Mouse (Mus musculus) small intestine, adult 2 months (tissue): ENCODE data around the gene Lrrc8b. TPM values are rescaled to one million over a fixed set of nuclear protein-coding genes. Genes with fewer than 3 reads are reported as not detected.

ENCODE experiments used
- H3K27ac ChIP-seq: fragments of 200-500 bp; 2 replicates; pipeline ENCODE4 v1.5.1; 2012; ENCODE audit warnings: low read depth, low read length, control low read depth, inconsistent platforms; ENCODE audit not compliant: insufficient read depth
- H3K27me3 ChIP-seq: fragments of 200-500 bp; 2 replicates; pipeline ENCODE4 v1.6.1; 2012; ENCODE audit warnings: mild to moderate bottlenecking, moderate library complexity, low read length, inconsistent platforms; ENCODE audit not compliant: control insufficient read depth, insufficient read depth
- H3K36me3 ChIP-seq: fragments of 200-500 bp; 2 replicates; pipeline ENCODE4 v1.6.1; 2012; ENCODE audit warnings: mild to moderate bottlenecking, low read length, control low read depth, inconsistent platforms; ENCODE audit not compliant: control insufficient read depth, insufficient read depth
- H3K4me1 ChIP-seq: fragments of 200-500 bp; 2 replicates; pipeline ENCODE4 v1.6.1; 2012; ENCODE audit warnings: low read length, inconsistent platforms, mixed read lengths; ENCODE audit not compliant: control insufficient read depth, insufficient read depth, insufficient read length
- H3K4me3 ChIP-seq: fragments of 200-500 bp; 2 replicates; pipeline ENCODE4 v1.5.1; 2012; ENCODE audit warnings: low read depth, mild to moderate bottlenecking, control low read depth, inconsistent platforms, low read length, moderate library complexity
- CTCF ChIP-seq: fragments of 200-500 bp; IDR thresholded peaks from 2 replicates; pipeline ENCODE4 v1.5.1; 2012; ENCODE audit warnings: low read depth, mild to moderate bottlenecking, control low read depth, inconsistent platforms, low read length, moderate library complexity, mixed read lengths; ENCODE audit not compliant: insufficient replicate concordance, insufficient read length; ENCODE audit errors: extremely low read depth
- POLR2A ChIP-seq: fragments of 200-500 bp; IDR thresholded peaks from 2 replicates; pipeline ENCODE4 v1.6.1; 2012; ENCODE audit warnings: low read depth, mild to moderate bottlenecking, control low read depth, inconsistent platforms, low read length, moderate library complexity
- WGBS: fragments of 180-500 bp; shearing (Covaris S2); methylation state at CpG from one replicate; pipeline ENCODE4 v1.1.7; 2018; 5-methylcytosine and 5-hydroxymethylcytosine counted together
- polyA plus RNA-seq: library from polyadenylated mRNA; depleted of rRNA; stranded (reverse); fragments of >200 nt; gene quantifications from 2 replicates; pipeline ENCODE4 v1.2.3, GENCODE M21; 2012

Gene Lrrc8b
- polyA plus RNA-seq, 1 experiment = 19.6 TPM

DNA sequence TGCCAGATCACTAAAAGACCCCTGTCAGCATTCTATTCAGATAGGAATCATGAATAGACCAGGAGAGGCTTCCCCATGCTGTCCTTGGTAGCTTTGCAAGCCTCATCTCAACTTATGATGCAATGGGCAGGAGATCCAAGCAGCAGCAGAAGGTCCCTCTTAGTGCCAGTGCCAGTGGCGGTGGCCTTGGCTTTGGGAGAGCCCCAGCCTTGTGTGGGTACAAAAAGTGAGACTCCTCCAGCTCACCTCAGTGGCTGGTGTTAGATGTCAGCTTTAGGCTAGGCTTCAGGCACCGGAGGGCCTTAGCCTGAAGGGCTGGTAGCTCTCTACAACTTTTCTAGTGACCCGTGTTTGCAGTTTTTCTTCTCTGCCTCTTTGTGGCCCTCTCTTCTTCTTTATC lies 85.6 kb downstream of the Lrrc8b start:
- Histone ChIP-seq H3K4me3 (no peak overlapping the region), H3K4me1 (peaks cover 4% of the 10 kb centered on the region; the same call in 1 of the 2 replicates), H3K27ac (no peak overlapping the region), H3K27me3 (no peaks in the 10 kb centered on the region), H3K36me3 (no peaks in the 10 kb centered on the region)
- TF ChIP-seq CTCF (no peak), POLR2A (no peak)
- 93% methylated on average over 3 of the region's 3 CpGs for WGBS

DNA sequence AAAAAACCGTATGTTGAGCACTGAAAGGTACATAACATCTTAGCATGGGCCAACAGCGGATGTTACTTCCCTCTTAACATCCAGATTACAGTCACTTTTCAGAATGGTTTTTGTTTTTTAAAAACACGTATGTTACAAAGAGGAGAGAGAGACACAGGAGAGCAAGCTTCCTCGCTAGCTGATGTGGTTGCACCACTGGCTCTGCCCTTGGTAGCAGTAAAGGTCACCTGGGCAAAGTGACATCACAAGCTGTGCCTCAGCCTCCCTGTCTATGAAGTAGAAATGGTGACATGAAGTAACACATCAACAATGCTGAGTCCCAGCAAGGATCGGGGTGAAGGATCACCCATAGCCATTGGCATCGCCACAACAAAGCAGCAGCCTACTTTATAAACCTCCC lies 93.2 kb downstream of the Lrrc8b start:
- TF ChIP-seq CTCF = no peak
- TF ChIP-seq POLR2A = no peak
- no peak overlapping the region for H3K4me3 ChIP-seq
- WGBS = 96% methylated on average over 6 of the region's 6 CpGs

DNA sequence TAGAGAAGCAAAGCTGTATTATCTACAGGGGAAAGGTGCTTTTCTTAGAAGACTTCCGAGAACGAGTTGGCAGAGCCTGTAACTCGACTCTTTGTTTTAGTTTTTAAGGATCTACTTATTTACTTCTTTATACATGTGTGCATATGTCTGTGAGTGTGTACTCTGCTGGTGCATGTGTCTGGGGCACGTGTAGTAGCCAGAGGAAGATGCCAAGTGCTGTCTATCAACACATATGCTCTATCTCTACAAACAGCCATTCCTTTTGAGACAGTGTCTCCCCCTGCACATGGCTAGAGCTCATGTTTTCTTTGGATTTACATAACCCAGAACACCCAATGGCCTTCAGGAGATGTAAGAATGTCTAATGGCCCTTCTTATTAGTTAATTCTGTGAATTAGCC lies 96.7 kb downstream of the Lrrc8b start:
- TF ChIP-seq CTCF = no peak
- no peak for TF ChIP-seq POLR2A
- WGBS = 72% methylated on average over 4 of the region's 4 CpGs
- Histone ChIP-seq H3K4me3 (no peak overlapping the region), H3K27me3 (no peaks in the 10 kb centered on the region), H3K27ac (no peak overlapping the region), H3K4me1 (peaks cover 3% of the 10 kb centered on the region; the same call in 1 of the 2 replicates), H3K36me3 (no peaks in the 10 kb centered on the region)

More for the DNA sequence above, 93.2 kb downstream of the Lrrc8b start:
- no peaks in the 10 kb centered on the region for H3K27me3 ChIP-seq
- no peaks in the 10 kb centered on the region for H3K36me3 ChIP-seq
- no peaks in the 10 kb centered on the region for H3K4me1 ChIP-seq
- H3K27ac ChIP-seq = no peak overlapping the region

DNA sequence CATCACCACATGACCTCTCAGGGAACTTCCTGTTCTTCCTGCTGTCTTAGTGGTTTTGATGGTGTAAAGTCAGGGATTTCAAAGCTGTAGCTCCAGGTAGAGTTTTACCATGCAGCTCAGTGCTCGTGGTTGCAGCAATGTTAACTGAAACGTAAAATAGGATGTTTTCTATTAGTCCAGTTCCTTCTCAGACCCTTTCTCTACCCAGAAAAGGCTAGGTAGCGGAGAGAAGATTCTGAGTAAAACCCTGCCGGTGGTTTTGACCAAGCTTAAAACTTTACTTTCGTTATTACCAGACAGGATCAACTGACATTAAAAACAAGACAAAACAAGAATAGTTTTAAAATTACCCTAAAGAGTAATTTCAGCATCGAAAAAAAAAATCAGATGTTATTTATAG lies 100.0 kb downstream of the Lrrc8b start:
- 65% methylated on average over 6 of the region's 6 CpGs for WGBS
- peak overlapping the region; percentile 73 for H3K27ac ChIP-seq
- H3K4me1 ChIP-seq = peaks cover 6% of the 10 kb centered on the region
- TF ChIP-seq POLR2A (no peak), CTCF (no peak)
- 0 out of 2 replicates have a peak, but pooled peaks cover 3% of the 10 kb centered on the region for H3K27me3 ChIP-seq
- no peak overlapping the region for H3K4me3 ChIP-seq
- H3K36me3 ChIP-seq = no peaks in the 10 kb centered on the region

DNA sequence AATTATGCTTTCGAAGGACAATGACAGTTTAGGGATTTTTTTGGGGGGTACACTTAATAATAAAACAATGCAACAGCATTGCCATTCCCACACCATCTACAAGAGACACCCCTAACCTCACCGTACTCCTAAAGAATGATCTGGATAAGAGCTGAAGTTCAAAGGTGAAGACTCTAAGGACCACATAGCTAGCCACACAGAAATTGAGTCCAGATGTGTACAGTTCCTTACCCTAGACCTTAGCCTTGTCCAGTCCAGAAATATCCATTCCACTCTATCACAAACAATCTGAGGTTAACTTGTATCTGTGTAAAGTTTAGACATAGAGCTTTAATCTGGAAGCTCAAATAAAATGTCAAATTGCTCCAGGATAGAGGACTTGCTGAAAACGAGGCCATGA lies 100.7 kb downstream of the Lrrc8b start:
- H3K27ac ChIP-seq = no peak overlapping the region
- no peaks in the 10 kb centered on the region for H3K36me3 ChIP-seq
- 0 out of 2 replicates have a peak, but pooled peaks cover 3% of the 10 kb centered on the region for H3K27me3 ChIP-seq
- H3K4me3 ChIP-seq = no peak overlapping the region
- H3K4me1 ChIP-seq = peaks cover 6% of the 10 kb centered on the region
- 59% methylated on average over 3 of the region's 3 CpGs for WGBS
- TF ChIP-seq CTCF (no peak), POLR2A (no peak)

DNA sequence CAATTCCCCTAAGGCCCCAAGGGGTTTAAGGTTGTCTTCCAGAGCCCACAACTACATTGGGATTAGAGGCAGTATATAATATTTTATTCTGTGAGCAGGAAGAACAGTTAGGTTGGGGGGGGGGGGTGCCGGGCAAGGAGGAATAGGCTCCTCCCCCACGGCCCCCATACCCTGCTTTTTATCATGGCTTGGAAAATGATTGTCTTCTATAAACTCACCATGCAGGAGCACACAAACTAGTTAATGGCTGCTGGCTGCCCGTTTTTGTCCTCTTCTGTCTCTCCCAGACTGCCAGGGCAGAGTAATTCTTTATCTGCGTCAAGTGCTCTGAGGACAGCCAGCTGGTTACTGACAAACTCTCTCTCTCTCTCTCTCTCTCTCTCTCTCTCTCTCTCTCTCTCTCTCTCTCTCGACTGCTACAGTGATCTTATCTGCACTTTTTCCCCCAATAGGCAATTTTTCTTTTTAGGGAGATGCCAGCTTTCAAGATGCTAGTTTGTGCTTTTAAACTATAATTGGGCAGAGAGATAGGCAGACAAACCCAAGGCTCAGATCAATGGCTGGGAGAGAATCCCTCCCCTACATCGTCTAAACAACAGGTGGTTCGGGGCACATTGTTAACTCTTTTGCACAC lies 102.5 kb downstream of the Lrrc8b start:
- H3K36me3 ChIP-seq = no peaks in the 10 kb centered on the region
- WGBS = 10% methylated on average over 7 of the region's 7 CpGs
- peak overlapping the region; percentile 31; the same call in 1 of the 2 replicates for H3K27ac ChIP-seq
- H3K4me3 ChIP-seq = peak overlapping the region; percentile 65
- 0 out of 2 replicates have a peak, but pooled peaks cover 3% of the 10 kb centered on the region for H3K27me3 ChIP-seq
- H3K4me1 ChIP-seq = peaks cover 6% of the 10 kb centered on the region
- TF ChIP-seq CTCF (no peak), POLR2A (no peak)

DNA sequence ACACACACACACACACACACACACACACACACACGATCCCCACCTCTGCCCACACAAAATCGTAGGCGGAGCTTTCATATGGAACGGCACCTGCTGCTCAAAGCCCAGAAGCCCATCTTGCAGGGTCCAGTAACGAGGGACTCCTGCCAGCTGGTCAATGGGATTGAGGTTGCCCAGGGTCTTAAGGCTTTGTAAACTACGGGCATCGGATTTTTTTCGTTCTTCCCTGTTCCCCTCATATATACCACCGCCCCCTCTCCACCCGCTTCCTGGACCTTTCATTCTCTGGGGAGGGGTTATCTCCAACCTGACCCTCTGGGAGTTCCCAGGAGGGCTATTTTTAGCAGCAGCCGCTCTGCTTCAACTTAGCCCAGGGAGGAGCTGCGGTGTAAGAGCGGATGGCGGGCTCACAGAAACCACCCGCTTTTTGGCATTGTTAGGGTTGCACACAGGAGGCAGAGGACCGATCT lies 103.1 kb downstream of the Lrrc8b start:
- WGBS = 1% methylated on average over 16 of the region's 16 CpGs
- Histone ChIP-seq H3K36me3 (no peaks in the 10 kb centered on the region), H3K27ac (peak overlapping the region; percentile 31), H3K4me3 (peak overlapping the region; percentile 65), H3K4me1 (peaks cover 6% of the 10 kb centered on the region), H3K27me3 (0 out of 2 replicates have a peak, but pooled peaks cover 3% of the 10 kb centered on the region)
- no peak for TF ChIP-seq POLR2A
